ENCODE assay signal across 27 mouse cellular contexts in genomic region chr19:15815166-15815565, GRCm38 (mm10).
DNase-seq lines count a peak whose midpoint lies in the region; ATAC-seq and TF ChIP-seq lines count a peak whose summit lies in the region.
"Had no signal": no experiment of that assay in that cellular context is flagged by ENCODE, and none has a peak within 500 bp of the region (broad histone marks: within the 10 kb centered on the region; RNA-seq: fewer than 3 reads in every experiment).

No protein-coding gene starts in this region.

- DNase-seq in layer of hippocampus, adult 9-11 months: peak; percentile 25
- no peak for DNase-seq in layer of hippocampus, postnatal 14 days (ENCODE audit: low spot score in 2 of 2)
- DNase-seq in MEL (ENCODE audit: low read depth, low spot score): peak; percentile 13
- peak; percentile 17 for DNase-seq in skeletal muscle tissue, adult 2 months (ENCODE audit: low read depth, low spot score)
- DNase-seq in Muller cell, postnatal 12 days (ENCODE audit: inconsistent ontology term): no peak
- DNase-seq in thymus, postnatal 36 days: no peak
- DNase-seq: adrenal gland, postnatal 14 days; cerebellum, adult 11-12 months; cerebellum, adult 9-11 months; gastrocnemius, postnatal 14 days; heart, adult 2 months; heart, postnatal 4 days; kidney, adult 11 months; kidney, postnatal 14 days; left cerebral cortex, postnatal 4 days; thymus, postnatal 14 days had no signal

- no peaks in the 10 kb centered on the region for H3K4me1 ChIP-seq in MEL (ENCODE audit: control insufficient read depth in 1 of 2, insufficient read depth in 2 of 2, low read length in 2 of 2)
- H3K4me1 ChIP-seq: embryonic facial prominence, embryonic 10.5 days; embryonic facial prominence, embryonic 15.5 days; forebrain, embryonic 13.5 days; heart, embryonic 12.5 days; limb, embryonic 15.5 days; midbrain, embryonic 12.5 days had no signal

- no peaks in the 10 kb centered on the region for H3K36me3 ChIP-seq in MEL (ENCODE audit: control insufficient read depth in 1 of 2, insufficient read depth in 2 of 2, low read length in 2 of 2)
- H3K36me3 ChIP-seq: embryonic facial prominence, embryonic 10.5 days; embryonic facial prominence, embryonic 15.5 days; G1E; heart, embryonic 12.5 days; limb, embryonic 15.5 days; midbrain, embryonic 12.5 days had no signal

- no peak overlapping the region for H3K4me3 ChIP-seq in MEL (ENCODE audit: control insufficient read depth in 1 of 2, insufficient read depth in 1 of 2, low read depth in 2 of 2, low read length in 2 of 2)
- H3K4me3 ChIP-seq: embryonic facial prominence, embryonic 10.5 days; embryonic facial prominence, embryonic 15.5 days; forebrain, embryonic 13.5 days; heart, adult 2 months; heart, embryonic 12.5 days; limb, embryonic 15.5 days; midbrain, embryonic 12.5 days had no signal

- TF ChIP-seq POLR2A in MEL (IDR thresholded peaks at IDR 0.05; ENCODE audit: control insufficient read depth in 1 of 2, insufficient read depth in 1 of 2, low read depth in 1 of 2, low read length in 2 of 2, poor library complexity in 1 of 2): no peak

- no peak for TF ChIP-seq EP300 in MEL (IDR thresholded peaks at IDR 0.05; ENCODE audit: low read depth in 1 of 2, low read length in 2 of 2)

- H3K79me2 ChIP-seq in MEL (ENCODE audit: control insufficient read depth, insufficient read depth, low read length, poor library complexity): no peaks in the 10 kb centered on the region

- H3K27ac ChIP-seq in MEL (ENCODE audit: control insufficient read depth, low read depth, low read length): no peak overlapping the region
- H3K27ac ChIP-seq: embryonic facial prominence, embryonic 10.5 days; embryonic facial prominence, embryonic 15.5 days; forebrain, embryonic 13.5 days; heart, adult 2 months; hindbrain, embryonic 14.5 days; limb, embryonic 15.5 days; midbrain, embryonic 12.5 days had no signal

- no peak overlapping the region for H3K9ac ChIP-seq in MEL (ENCODE audit: control insufficient read depth, low read depth, low read length, poor library complexity, severe bottlenecking)
- H3K9ac ChIP-seq: embryonic facial prominence, embryonic 15.5 days; forebrain, embryonic 13.5 days; heart, embryonic 12.5 days; hindbrain, embryonic 14.5 days; limb, embryonic 15.5 days; midbrain, embryonic 12.5 days had no signal

- ATAC-seq in hematopoietic stem cell, adult 5-6 weeks (replicated peaks in 1 of 2; ENCODE audit: insufficient read depth in 1 of 2, low FRiP score in 2 of 2, low TSS enrichment in 1 of 2, low read depth in 1 of 2, poor library complexity in 2 of 2, severe bottlenecking in 2 of 2): peak; percentile 96 to 98
- ATAC-seq: forebrain, embryonic 13.5 days; inflammation-experienced regulatory T-cells, adult 6 months; lung, postnatal 0 days had no signal

- H3K27me3 ChIP-seq in MEL (ENCODE audit: control insufficient read depth in 1 of 2, insufficient read depth in 2 of 2, low read length in 2 of 2): peaks cover 3 to 5% of the 10 kb centered on the region in 2 experiments; a peak in 3 of 4 replicates
- H3K27me3 ChIP-seq: embryonic facial prominence, embryonic 15.5 days; forebrain, embryonic 13.5 days; heart, embryonic 12.5 days; limb, embryonic 15.5 days had no signal

- no peak for TF ChIP-seq CTCF in MEL (IDR thresholded peaks at IDR 0.05 in 2 of 3, conservative IDR thresholded peaks at IDR 0.05 in 1 of 3; ENCODE audit: control insufficient read depth in 1 of 3, insufficient read depth in 1 of 3, low read depth in 2 of 3, low read length in 3 of 3, poor library complexity in 1 of 3, severe bottlenecking in 1 of 3)

- no peak for TF ChIP-seq RAD21 in MEL (IDR thresholded peaks at IDR 0.05; ENCODE audit: low read depth, low read length)

- H3K9me3 ChIP-seq in MEL (replicated peaks; ENCODE audit: insufficient read depth, low read length): no peaks in the 10 kb centered on the region
- H3K9me3 ChIP-seq: embryonic facial prominence, embryonic 10.5 days; embryonic facial prominence, embryonic 15.5 days; forebrain, embryonic 13.5 days; heart, embryonic 12.5 days; limb, embryonic 15.5 days; midbrain, embryonic 12.5 days had no signal

TF ChIP-seq in MEL, 35 proteins besides CTCF, POLR2A, EP300 and RAD21:
- TF ChIP-seq ELF1 (IDR thresholded peaks at IDR 0.05; ENCODE audit: low read depth, low read length): no peak
- no peak for TF ChIP-seq ZNF384 (IDR thresholded peaks at IDR 0.05; ENCODE audit: low read depth, low read length)
- TF ChIP-seq TBP (IDR thresholded peaks at IDR 0.05; ENCODE audit: low read depth, low read length): no peak
- TF ChIP-seq KAT2A (conservative IDR thresholded peaks at IDR 0.05; ENCODE audit: low read depth, low read length): no peak
- TF ChIP-seq MEF2A (IDR thresholded peaks at IDR 0.05; ENCODE audit: extremely low read depth, insufficient replicate concordance, low read depth, low read length, poor library complexity, severe bottlenecking): no peak
- TF ChIP-seq USF2 (IDR thresholded peaks at IDR 0.05; ENCODE audit: borderline replicate concordance in 1 of 2, insufficient read depth in 1 of 2, low read depth in 1 of 2, low read length in 2 of 2): no peak
- TF ChIP-seq E2F4 (IDR thresholded peaks at IDR 0.05; ENCODE audit: borderline replicate concordance, low read depth, low read length): no peak

Comparison
In these comparisons a context has a peak if more than half of its experiments do, and no peak if none do; other contexts are left out.
1. DNase-seq: peak in layer of hippocampus, adult 9-11 months (single experiment), MEL (single experiment) and skeletal muscle tissue, adult 2 months (single experiment); none in layer of hippocampus, postnatal 14 days (0 of 2), Muller cell, postnatal 12 days (single experiment) and thymus, postnatal 36 days (0 of 2).